Mouse (Mus musculus) left cerebral cortex, postnatal 36 days (tissue): Measurements from ENCODE around the gene Artn. TPM values are rescaled to one million over a fixed set of nuclear protein-coding genes. Genes with fewer than 3 reads are reported as not detected.

Experiments used
- total RNA-seq, 2 experiments: library from RNA; stranded (reverse); gene quantifications; 2 replicates each; pipeline ENCODE4 v1.2.3; 2021

Gene Artn
- total RNA-seq, 2 experiments from 2014 or later, result 3.1 TPM

Other genes starting within 250 kb of the Artn start
- 10 to 100 TPM; 37.9 to 41.1 TPM for gene Dmap1, start 247.5 kb downstream of the Artn start, total RNA-seq
- not detected for gene Gm12845, start 205.4 kb downstream of the Artn start, total RNA-seq
- not detected for gene Klf17, start 164.1 kb downstream of the Artn start, total RNA-seq
- 10 to 100 TPM; 38.1 to 40.4 TPM for gene Slc6a9, start 95.3 kb downstream of the Artn start, total RNA-seq
- gene Ccdc24, start 57.2 kb downstream of the Artn start, total RNA-seq, result 1 to 10 TPM in 1 of 2 experiments, under 1 TPM in 1; 0.79 to 1.2 TPM
- gene B4galt2, start 46.3 kb downstream of the Artn start, total RNA-seq, result 100 to 1,000 TPM in 1 of 2 experiments, 10 to 100 TPM in 1; 95.6 to 107 TPM
- 100 to 1,000 TPM; 432 to 445 TPM for gene Atp6v0b, start 42.4 kb downstream of the Artn start, total RNA-seq
- 10 to 100 TPM in 1 of 2 experiments, 1 to 10 TPM in 1; 6.6 to 10.8 TPM for gene Dph2, start 37.7 kb downstream of the Artn start, total RNA-seq
- gene Ipo13, start 14.8 kb downstream of the Artn start, total RNA-seq, result 100 to 1,000 TPM; 119 to 122 TPM
- gene St3gal3, start 205.2 kb upstream of the Artn start, total RNA-seq, result 10 to 100 TPM; 47.0 to 51.5 TPM